Mouse (Mus musculus): Measurements from ENCODE around the gene Sgip1.
A peak's percentile ranks its signal among the peaks of the same experiment; 100 is the strongest.

The Sgip1 gene

DNA sequence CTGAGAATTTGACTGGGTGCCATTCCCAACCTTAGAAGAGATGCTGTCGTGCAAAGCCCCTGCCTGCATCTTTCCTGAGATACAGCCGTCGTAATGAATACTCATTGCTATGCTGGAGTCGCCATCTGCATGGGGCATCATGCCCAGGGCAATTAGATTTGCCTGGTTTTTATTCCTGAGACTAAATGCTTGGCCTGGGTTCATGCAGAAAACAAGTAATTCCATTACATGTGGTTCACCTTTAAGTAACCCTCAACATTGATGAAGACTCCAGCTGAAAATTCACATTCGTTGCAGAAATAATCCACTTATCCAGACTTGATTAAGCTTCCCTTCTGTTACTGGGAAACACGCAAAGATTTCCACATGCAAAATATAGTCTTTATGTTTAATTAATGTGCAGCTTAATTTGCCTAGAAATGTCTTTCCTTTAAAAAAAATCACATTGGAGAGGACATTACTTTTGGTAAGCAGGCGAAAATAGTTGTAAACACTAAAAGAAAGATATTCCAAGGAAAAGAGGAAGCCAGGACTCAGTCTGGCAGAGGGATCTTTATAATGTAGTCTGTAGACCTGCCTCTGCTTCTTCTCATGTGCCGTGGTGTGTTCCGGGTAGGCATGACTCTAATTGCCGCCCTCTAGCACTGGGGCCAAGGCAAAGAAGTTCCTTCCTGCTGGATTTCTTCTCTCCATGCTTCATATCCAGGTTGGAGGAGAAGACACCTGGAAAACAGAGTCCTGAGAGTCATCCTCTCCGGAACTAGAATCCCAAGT is 100.0 kb downstream of the Sgip1 start:
- peak in 1 of 2 experiments; percentile 32 for DNase-seq

DNA sequence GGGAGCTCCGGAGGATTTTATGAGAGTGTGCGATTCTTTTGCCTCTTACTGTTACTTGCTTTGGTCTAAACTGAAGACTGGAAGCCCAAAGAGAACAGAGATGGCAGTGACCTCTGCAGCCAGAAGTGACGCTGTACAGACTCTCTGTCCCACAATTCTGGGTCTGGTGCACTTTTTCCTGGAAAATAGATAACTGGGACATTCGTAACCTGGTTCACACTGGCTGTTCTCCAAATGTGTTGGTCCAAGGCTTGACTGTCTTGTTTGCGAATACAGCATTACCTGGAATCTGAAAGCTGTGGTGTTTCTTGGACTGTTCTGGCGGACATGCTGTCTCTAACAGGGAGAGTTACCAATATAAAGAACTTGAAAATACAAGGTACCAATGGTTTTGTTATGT is 109.4 kb downstream of the Sgip1 start:
- DNase-seq: no peak

- DNase-seq: no peak
These were observed 110.1 kb downstream of the Sgip1 start for GRCm38 (mm10) chr4:102851161-102851560.

DNA sequence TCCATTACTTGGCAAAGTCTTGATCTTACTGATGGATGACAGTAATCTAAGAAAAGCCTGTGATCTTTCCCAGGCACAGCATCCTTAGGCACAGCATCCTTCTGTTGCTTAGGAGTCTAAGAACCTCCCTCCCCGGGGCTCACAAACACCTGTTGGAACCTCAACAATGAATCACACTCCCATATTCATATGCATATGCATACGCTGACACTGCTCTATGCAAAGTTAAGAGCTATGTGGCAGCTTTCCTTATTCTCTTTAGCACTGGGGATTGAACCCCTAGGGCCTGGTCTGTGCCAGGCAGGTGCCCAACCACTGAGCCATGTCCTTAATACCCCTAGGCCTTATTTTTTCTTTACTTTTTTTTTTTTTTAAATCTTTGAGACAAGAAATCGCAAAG is 111.2 kb downstream of the Sgip1 start:
- no peak for DNase-seq

DNA sequence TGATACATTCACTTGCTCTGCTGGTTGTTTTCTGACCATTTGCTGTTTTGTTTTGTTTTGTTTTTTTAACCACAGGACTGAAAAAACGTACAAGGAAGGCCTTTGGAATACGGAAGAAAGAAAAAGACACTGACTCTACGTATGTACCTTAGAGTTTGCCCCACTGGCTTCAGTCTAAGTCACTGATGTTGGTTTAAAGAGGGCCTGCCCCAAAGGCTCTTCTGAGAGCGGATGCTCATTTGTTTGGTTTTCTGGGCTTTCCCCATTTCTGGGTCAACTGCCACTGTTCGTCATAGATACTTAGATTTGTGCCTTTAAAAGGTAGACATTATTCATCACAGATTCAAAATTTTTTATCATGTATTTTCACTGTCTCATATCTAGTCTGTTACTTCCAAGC is 111.7 kb downstream of the Sgip1 start:
- DNase-seq: no peak

- peak in 1 of 2 experiments; percentile 24 for DNase-seq
These were observed 112.4 kb downstream of the Sgip1 start for GRCm38 (mm10) chr4:102853330-102854022.

DNA sequence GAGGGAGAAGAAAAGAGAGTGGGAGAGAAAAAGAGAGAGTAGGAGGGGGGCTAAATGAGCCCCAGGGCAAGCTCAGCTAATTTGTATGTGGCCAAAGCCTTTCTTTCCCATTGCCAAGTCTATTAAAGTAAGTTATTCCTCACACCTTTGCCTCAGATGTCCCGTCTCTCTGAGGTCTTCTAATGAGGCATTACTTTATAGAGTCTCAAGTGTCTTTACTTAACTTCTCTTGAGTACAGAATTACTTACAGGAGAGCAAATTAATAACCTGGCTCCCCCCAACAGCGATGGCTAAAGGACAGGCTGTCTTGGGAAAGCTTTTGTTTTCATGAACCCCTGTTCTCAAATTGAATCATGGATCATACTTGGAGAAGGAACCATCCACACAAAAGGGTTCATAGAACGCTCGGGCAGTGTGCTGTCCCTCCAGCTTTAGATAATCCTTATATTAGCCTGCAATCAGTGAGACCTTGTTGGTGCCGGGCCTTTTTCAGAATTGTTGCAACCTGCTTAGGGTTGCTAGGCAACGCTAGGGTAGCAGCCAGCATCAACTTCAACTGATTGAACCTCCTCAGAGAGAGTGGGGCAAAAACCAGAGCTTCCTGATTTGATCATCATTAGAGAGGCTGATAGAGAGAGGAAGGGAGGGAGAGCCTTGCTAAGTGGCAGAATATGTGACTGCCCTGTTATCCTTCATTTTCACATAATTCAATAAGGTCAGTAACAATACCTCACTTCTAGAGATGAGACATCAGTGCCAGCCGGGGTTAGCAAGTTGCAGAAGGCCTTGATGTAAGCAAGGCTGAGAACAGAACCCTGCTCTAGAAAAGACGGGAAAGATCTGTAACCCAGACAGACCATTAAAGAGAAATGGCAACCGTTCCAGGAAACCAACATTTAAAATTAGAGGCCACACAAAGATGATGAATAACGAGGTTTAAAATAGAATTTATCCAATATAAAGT is 114.1 kb downstream of the Sgip1 start:
- DNase-seq: no peak

DNA sequence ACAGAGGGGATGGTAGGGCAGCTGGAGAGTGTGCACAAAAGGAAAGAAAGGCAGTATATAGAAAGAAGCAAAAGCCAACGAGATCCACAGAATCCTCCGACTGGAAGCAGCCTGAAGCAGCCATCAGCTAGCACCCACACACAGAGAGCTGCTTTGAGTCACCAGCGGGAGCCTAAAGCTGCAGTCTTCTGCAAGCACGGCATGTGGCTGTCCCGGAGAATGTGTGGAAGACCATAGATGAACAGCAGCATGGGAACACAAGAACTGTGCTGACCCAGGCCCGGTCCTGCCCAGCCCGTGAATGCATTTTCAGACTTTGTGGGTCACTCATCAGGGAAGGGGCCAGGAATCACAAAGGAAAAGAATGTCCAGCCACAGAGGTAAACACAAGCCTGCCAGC is 115.0 kb downstream of the Sgip1 start:
- no peak for DNase-seq

- DNase-seq: peak in 1 of 2 experiments; percentile 30
These were observed 118.4 kb downstream of the Sgip1 start for GRCm38 (mm10) chr4:102859259-102860194.

GRCm38 (mm10) chr4:102862751-102863710 is 121.9 kb downstream of the Sgip1 start:
- no peak for DNase-seq

DNA sequence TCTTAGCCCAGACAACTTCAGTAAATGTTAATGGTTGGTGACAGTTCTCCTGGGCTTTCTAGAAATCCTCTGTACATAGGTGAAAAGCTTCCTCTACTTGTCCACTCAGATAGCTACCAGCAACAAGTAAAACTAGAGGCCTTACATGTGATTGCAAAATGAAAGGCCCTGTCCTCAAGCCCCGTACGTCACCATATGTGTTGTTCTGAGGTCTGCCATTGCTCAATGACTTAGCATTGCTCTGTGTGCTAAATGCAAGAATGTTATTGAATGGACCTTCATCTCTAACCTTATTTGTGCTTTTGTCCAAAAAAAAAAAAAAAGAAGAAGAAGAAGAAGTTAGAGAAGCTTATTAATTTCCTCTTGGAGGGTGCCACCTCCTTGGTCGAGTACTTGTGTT is 125.4 kb downstream of the Sgip1 start:
- DNase-seq: no peak

DNA sequence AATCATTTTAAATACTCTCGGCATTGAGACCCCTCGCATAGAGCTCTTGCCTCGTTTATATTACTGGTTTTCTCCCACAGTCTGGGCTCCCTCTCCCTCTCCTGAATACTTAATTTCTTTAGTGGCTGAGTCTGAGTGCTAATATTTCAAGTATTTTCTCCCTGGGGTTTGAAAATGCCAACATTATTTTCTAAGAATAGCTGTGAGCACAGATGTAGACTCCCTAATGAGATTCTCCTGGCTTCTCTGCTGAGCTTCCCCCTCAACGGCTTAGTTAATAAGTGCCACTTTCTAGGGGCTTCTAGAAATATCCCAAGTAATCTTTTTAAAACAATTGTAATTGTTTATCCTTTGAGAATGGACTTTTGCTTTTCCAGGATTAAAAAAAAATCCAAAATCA is 130.2 kb downstream of the Sgip1 start:
- DNase-seq: no peak

GRCm38 (mm10) chr4:102883142-102883541 is 142.0 kb downstream of the Sgip1 start:
- DNase-seq: no peak

- DNase-seq: no peak
These were observed 143.1 kb downstream of the Sgip1 start for GRCm38 (mm10) chr4:102884228-102884627.

GRCm38 (mm10) chr4:102886459-102886858 is 145.4 kb downstream of the Sgip1 start:
- DNase-seq: no peak

- no peak for DNase-seq
These were observed 145.8 kb downstream of the Sgip1 start for GRCm38 (mm10) chr4:102886902-102887301.

GRCm38 (mm10) chr4:102887770-102888689 is 146.9 kb downstream of the Sgip1 start:
- no peak for DNase-seq

DNA sequence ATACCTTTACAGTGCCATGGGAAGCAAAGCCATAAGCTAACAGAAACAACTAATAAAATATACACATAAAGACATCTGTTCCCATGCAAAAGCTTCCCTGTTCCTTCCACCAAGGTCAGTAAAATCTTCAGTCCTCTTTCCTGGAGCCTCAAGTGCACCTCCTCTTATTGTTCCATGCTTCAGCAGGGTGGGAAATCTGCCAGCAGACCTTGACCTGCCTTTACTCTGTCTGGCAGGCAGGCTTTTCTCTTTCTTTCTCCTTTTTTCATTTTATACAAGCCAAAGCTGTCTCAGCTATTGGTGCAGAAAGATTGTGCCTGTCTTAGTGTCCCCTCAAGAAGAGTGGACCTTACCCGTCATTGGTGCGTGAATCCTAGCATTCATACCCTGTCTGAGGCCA is 154.8 kb downstream of the Sgip1 start:
- DNase-seq: no peak

- DNase-seq: no peak
These were observed 157.9 kb downstream of the Sgip1 start for GRCm38 (mm10) chr4:102898987-102899386.

DNA sequence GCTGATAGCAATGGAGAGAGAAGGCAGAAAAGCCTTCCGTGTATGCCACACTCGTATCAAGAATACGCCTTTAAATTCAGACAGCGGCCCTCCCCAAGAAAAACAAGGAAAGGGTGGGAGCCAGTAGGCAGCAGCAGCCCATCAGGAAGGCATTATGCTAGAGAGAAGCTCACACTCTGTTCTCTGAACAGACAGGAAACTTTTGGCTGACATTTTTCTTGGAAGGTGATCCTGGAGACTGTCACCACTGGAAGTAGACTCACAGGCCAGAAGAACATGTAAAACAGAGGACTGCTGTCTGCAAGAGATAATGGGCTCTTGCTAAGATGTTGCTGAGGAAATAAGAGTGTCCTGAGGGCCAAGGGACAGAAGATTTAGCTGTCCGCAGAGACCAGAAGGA is 158.6 kb downstream of the Sgip1 start:
- DNase-seq: no peak
